Mouse (Mus musculus): ENCODE data around the gene Ptpn18. TPM values are rescaled to one million over a fixed set of nuclear protein-coding genes. Genes with fewer than 3 reads are reported as not detected.
A peak's percentile ranks its signal among the peaks of the same experiment; 100 is the strongest.

Gene Ptpn18
- polyA plus RNA-seq (2015; fragmentation: Nextera tagmentation; extraction: Ambion mirVana): 17.8 and 18.2 TPM in 2 replicates

DNA sequence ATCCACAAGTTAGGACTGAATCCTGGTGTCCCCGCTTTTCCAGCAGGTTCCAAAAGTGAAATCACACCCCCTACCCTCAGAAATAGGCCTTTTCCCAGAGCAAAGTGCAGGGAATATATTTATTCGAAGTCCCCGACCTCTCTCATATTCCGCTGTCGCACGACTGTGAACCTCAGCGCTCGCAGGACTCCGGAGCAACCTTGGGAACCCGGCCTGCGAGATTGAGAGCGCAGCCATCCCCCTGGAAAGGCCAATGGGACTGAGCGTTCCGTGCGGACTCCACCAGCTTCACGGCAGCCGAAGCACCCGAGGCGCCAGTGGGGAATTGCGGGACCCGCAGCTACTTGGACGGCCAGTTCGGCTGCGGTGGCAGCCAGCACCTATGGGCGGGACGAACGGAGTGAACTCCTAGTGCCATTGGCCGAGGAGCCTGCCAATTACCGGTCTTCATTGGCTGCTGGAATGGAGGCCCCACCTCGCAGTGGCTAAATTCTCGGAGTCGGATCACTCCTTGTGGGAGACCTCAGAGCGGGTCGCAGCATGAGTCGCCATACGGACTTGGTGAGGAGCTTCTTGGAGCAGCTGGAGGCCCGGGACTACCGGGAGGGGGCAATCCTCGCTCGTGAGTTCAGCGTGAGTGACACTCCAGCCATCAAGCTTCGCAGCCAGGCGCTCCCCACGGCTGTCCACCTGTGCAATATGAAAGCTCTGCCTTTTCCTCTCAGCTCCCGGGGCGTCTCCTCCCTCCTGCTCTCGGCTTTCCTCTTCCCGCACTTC is at the start of gene Ptpn18:
Gene Ptpn18 (plus strand): TSS at position 479 of the 777 bp plus-strand sequence.
- under 1% methylated on average over 48 of the region's 48 CpGs for WGBS (ENCODE audit: insufficient replicate concordance)
- peaks cover 25% of the 10 kb centered on the region; the same call in 1 of the 2 replicates for H3K4me1 ChIP-seq (replicated peaks)
- H3K9me3 ChIP-seq (replicated peaks): no peaks in the 10 kb centered on the region
- no peaks in the 10 kb centered on the region for H3K36me3 ChIP-seq (replicated peaks)
- ATAC-seq (ENCODE audit: insufficient read depth): peak; percentile 84
- H3K27ac ChIP-seq (replicated peaks): no peak within 1 kb of the TSS
- peak within 1 kb of the TSS; percentile 81 for H3K4me2 ChIP-seq
- peak within 1 kb of the TSS; percentile 60 for H3K4me3 ChIP-seq (replicated peaks)
- peak within 1 kb of the TSS; percentile 54 for H3K9ac ChIP-seq
- peaks cover 48% of the 10 kb centered on the region for H3K27me3 ChIP-seq

DNA sequence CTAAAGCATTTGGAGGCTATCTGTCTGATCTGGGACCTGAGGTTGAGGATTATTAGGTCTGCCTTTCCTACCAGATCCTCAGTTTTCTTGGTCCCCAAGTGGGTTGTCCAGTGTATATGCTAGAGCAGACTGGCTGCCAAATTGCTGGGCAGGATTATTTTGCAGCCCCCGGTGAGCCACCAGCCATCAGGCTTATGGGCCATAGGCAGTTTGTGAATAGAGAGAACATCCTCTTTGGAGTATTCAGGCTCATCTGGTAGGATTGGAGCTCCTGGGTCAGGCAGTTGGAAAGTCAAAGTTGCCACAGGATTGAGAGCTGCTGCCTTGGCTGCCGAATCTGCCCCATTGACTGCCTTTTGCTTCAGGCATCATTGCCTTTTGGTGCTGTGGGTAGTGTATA is 31.1 kb upstream of the Ptpn18 start:
- Histone ChIP-seq H3K27me3 (no peaks in the 10 kb centered on the region), H3K9me3 (replicated peaks) (no peaks in the 10 kb centered on the region), H3K4me2 (no peak overlapping the region), H3K9ac (no peak overlapping the region), H3K4me3 (replicated peaks) (no peak overlapping the region), H3K4me1 (replicated peaks) (peaks cover 9% of the 10 kb centered on the region), H3K27ac (replicated peaks) (no peak overlapping the region), H3K36me3 (replicated peaks) (peaks cover 22% of the 10 kb centered on the region; the same call in 1 of the 2 replicates)
- no peak for ATAC-seq (ENCODE audit: insufficient read depth)
- 76% methylated on average over 2 of the region's 2 CpGs for WGBS (ENCODE audit: insufficient replicate concordance)

DNA sequence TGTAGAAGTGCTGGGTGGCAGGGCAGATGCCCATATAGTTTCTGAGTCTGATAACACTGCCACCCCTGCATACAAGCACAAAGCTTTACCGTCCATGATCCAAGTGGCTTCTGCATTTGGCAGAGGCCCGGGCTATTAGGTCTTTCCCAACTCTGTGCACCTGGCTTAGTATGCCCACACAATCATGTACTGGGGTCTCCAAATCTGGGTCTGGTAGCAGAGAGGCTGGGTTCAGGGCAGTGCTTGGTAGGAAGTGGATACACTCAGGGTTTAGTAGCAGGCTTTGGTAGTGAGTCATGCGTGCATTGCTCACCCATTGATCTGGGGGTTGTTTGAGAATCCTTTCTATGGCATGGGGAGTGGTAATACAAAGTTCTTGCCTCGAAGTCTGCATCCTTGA is 30.3 kb upstream of the Ptpn18 start:
- H3K4me1 ChIP-seq (replicated peaks): peaks cover 17% of the 10 kb centered on the region
- no peak overlapping the region for H3K27ac ChIP-seq (replicated peaks)
- H3K4me3 ChIP-seq (replicated peaks): no peak overlapping the region
- ATAC-seq (ENCODE audit: insufficient read depth): no peak
- no peak overlapping the region for H3K4me2 ChIP-seq
- H3K36me3 ChIP-seq (replicated peaks): peaks cover 22% of the 10 kb centered on the region; the same call in 1 of the 2 replicates
- H3K27me3 ChIP-seq: no peaks in the 10 kb centered on the region
- no peaks in the 10 kb centered on the region for H3K9me3 ChIP-seq (replicated peaks)
- no peak overlapping the region for H3K9ac ChIP-seq
- 73% methylated on average over 4 of the region's 4 CpGs for WGBS (ENCODE audit: insufficient replicate concordance)

DNA sequence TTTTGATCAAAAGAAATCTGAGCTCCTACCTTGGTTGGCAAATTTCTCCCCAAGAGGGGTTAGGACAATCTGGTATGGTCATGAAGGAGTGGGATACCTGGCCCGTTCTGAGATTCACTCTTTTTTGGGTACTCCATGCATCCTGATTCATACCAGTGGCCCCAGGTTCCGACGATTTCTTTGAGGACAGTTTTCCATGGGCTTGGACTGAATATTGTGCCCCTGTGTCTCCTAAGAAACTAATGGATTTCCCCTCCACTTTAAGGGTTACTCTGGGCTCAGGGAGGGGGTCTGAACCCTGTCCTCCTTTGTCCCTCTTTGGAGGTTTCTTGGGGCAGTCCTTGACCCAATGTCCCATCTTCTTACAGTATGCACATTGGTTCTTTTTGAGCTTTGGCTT is 28.6 kb upstream of the Ptpn18 start:
- peaks cover 22% of the 10 kb centered on the region; the same call in 1 of the 2 replicates for H3K36me3 ChIP-seq (replicated peaks)
- no peaks in the 10 kb centered on the region for H3K27me3 ChIP-seq
- no peak overlapping the region for H3K4me2 ChIP-seq
- H3K9me3 ChIP-seq (replicated peaks): no peaks in the 10 kb centered on the region
- no peak overlapping the region for H3K27ac ChIP-seq (replicated peaks)
- no peak for ATAC-seq (ENCODE audit: insufficient read depth)
- no peak overlapping the region for H3K4me3 ChIP-seq (replicated peaks)
- H3K4me1 ChIP-seq (replicated peaks): peaks cover 27% of the 10 kb centered on the region
- WGBS (ENCODE audit: insufficient replicate concordance): 67% methylated on average over 3 of the region's 3 CpGs
- no peak overlapping the region for H3K9ac ChIP-seq

DNA sequence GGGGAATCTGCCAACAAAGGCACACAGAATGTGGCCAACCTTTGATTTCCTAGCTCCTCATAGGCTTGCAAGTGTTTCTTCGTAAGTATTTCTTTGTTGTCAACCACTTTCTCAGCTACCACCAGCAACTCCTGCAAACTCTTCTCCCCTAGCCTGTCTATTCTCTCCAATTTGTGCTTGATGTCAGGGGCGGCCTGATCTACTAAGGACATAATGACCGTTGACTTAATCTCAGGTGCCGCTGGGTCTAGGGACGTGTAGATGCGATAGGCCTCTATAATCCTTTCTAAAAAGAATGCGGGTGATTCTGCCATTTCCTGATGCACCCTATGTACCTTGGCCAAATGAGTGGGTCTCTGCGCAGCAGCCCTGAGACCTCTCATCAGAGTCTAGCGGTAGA is 28.1 kb upstream of the Ptpn18 start:
- no peak overlapping the region for H3K4me3 ChIP-seq (replicated peaks)
- H3K27me3 ChIP-seq: no peaks in the 10 kb centered on the region
- no peak overlapping the region for H3K4me2 ChIP-seq
- WGBS (ENCODE audit: insufficient replicate concordance): 86% methylated on average over 9 of the region's 9 CpGs
- H3K9me3 ChIP-seq (replicated peaks): no peaks in the 10 kb centered on the region
- peaks cover 22% of the 10 kb centered on the region; the same call in 1 of the 2 replicates for H3K36me3 ChIP-seq (replicated peaks)
- no peak overlapping the region for H3K9ac ChIP-seq
- ATAC-seq (ENCODE audit: insufficient read depth): no peak
- no peak overlapping the region for H3K27ac ChIP-seq (replicated peaks)
- H3K4me1 ChIP-seq (replicated peaks): peaks cover 27% of the 10 kb centered on the region

DNA sequence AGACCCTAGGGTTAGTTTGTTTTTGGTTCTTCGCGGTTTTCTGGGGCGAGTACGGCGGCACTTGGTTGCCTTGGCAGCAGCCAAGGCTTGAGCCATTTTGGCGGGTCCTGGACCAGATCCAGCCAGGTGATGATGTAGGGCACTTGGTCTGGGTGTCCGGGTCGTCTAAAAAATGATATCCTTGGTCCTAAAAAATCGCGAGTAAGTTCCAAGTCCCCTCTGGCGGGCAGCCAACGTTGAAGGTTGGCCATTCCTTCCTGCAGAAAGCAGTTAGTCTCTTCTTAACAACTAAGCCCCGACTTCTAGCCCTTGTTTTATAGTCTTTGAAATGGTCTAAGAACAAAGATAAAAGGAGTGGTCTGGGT is 27.2 kb upstream of the Ptpn18 start:
- Histone ChIP-seq H3K27ac (replicated peaks) (no peak overlapping the region), H3K9me3 (replicated peaks) (no peaks in the 10 kb centered on the region), H3K4me3 (replicated peaks) (peak overlapping the region; percentile 73), H3K36me3 (replicated peaks) (peaks cover 23% of the 10 kb centered on the region; the same call in 1 of the 2 replicates), H3K4me1 (replicated peaks) (peaks cover 27% of the 10 kb centered on the region), H3K9ac (no peak overlapping the region), H3K27me3 (no peaks in the 10 kb centered on the region), H3K4me2 (peak overlapping the region; percentile 81)
- no peak for ATAC-seq (ENCODE audit: insufficient read depth)
- 58% methylated on average over 13 of the region's 13 CpGs for WGBS (ENCODE audit: insufficient replicate concordance)

DNA sequence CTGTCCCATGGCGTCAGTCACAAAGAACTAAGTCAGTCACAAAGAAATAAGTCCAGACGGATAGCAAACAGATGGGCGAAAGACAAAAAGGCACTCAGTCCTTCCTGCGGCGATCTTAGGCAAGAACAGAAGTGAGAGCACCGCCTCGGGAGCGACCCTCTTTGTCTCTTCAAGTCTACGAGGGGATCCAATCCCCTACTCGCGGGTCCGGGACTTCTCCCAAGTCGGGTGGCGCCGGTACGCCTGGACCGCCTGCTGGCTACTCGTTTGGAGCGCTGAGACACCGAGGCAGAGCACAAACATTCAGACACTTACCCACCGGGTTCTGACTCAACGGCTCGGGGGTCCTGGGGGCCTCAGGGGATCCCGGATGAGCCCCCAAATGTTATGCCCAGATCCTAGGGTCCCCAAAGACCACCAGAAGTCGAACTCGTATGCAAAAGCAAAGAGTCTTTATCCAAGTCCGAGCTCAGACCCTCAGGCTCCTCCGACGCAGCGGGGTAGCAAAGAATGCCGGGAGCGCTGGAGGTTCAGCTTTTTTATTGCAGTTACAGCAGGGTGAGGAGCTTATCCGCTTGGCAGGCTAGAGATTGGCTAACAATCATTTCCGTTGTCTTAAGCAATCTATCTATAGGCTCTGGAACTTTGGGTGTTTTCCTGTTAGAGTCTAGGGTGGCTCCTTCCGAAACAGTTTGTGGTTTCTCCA is 26.6 kb upstream of the Ptpn18 start:
- ATAC-seq (ENCODE audit: insufficient read depth): 0 out of 2 replicates have a peak, but pooled peaks have one; percentile 24
- 20% methylated on average over 35 of the region's 35 CpGs for WGBS (ENCODE audit: insufficient replicate concordance)

DNA sequence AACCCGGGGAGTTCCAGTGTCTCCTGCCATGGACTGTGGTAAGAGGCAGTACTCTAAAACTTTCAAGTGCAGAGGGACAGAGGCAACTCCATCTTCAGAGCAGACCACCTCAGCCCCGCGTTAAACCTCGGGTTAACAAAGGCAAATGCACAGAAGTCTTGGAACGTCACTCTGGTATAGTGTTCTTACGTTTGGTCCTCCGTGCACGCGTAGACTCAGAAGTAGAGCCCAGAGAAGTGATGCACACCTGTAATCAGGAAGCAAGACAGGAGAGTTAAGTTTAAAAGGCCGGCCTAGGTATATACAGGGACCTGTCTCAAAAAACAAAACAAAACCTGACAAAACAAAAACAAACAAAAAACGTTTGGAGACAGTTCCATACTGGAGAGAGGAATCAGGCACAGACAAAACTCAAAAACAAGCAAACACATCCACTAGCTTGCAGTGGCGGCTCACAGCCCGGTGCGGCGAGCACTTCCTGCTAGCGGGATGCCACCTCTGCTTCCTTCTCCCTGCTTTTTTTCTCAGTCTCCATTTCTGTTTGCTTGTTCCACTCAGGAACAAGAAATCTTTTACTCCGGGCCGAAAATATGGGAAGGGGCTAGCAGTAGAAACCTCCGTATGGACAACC is 25.6 kb upstream of the Ptpn18 start:
- Histone ChIP-seq H3K27me3 (no peaks in the 10 kb centered on the region), H3K9me3 (replicated peaks) (no peaks in the 10 kb centered on the region), H3K4me3 (replicated peaks) (peak overlapping the region; percentile 73), H3K4me2 (peak overlapping the region; percentile 81), H3K4me1 (replicated peaks) (peaks cover 38% of the 10 kb centered on the region), H3K9ac (peak overlapping the region; percentile 48), H3K27ac (replicated peaks) (peak overlapping the region; percentile 53), H3K36me3 (replicated peaks) (peaks cover 29% of the 10 kb centered on the region; the same call in 1 of the 2 replicates)
- no peak for ATAC-seq (ENCODE audit: insufficient read depth)
- 10% methylated on average over 19 of the region's 19 CpGs for WGBS (ENCODE audit: insufficient replicate concordance)

More for the DNA sequence above, 26.6 kb upstream of the Ptpn18 start:
- Histone ChIP-seq H3K9ac (0 out of 2 replicates have a peak overlapping the region, but pooled peaks have one; percentile 19), H3K4me1 (replicated peaks) (peaks cover 28% of the 10 kb centered on the region), H3K36me3 (replicated peaks) (peaks cover 29% of the 10 kb centered on the region; the same call in 1 of the 2 replicates), H3K27me3 (no peaks in the 10 kb centered on the region), H3K4me3 (replicated peaks) (peak overlapping the region; percentile 73), H3K4me2 (peak overlapping the region; percentile 81), H3K27ac (replicated peaks) (peak overlapping the region; percentile 53; the same call in 1 of the 2 replicates), H3K9me3 (replicated peaks) (no peaks in the 10 kb centered on the region)

DNA sequence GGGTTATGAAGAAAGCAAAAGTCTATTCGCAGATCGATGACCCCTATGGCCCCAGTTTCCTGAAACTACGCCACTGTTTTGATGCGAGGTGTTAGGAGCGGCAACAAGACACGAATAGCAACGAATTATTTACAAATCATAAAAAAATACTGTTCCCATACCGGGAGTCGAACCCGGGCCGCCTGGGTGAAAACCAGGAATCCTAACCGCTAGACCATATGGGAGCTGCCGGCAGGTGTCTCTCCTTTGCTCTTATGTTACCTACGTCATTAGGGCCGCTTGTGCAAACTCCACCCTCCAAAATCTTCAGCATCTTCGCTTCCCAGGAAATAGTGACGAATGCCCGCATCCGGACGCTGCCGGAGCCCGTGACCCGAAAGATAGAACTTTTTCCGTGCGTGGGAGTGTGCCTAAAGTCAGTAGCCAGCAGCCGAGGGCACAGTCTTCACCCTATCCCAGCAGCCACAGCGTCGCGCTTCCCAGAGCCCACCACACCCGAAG is 24.9 kb upstream of the Ptpn18 start:
- H3K4me3 ChIP-seq (replicated peaks): peak overlapping the region; percentile 73
- H3K4me1 ChIP-seq (replicated peaks): peaks cover 40% of the 10 kb centered on the region
- peak overlapping the region; percentile 81 for H3K4me2 ChIP-seq
- ATAC-seq (ENCODE audit: insufficient read depth): peak; percentile 7
- no peak overlapping the region for H3K27ac ChIP-seq (replicated peaks)
- H3K27me3 ChIP-seq: no peaks in the 10 kb centered on the region
- H3K36me3 ChIP-seq (replicated peaks): peaks cover 25% of the 10 kb centered on the region; the same call in 1 of the 2 replicates
- peak overlapping the region; percentile 50; the same call in 1 of the 2 replicates for H3K9ac ChIP-seq
- WGBS (ENCODE audit: insufficient replicate concordance): under 1% methylated on average over 30 of the region's 30 CpGs
- H3K9me3 ChIP-seq (replicated peaks): no peaks in the 10 kb centered on the region

DNA sequence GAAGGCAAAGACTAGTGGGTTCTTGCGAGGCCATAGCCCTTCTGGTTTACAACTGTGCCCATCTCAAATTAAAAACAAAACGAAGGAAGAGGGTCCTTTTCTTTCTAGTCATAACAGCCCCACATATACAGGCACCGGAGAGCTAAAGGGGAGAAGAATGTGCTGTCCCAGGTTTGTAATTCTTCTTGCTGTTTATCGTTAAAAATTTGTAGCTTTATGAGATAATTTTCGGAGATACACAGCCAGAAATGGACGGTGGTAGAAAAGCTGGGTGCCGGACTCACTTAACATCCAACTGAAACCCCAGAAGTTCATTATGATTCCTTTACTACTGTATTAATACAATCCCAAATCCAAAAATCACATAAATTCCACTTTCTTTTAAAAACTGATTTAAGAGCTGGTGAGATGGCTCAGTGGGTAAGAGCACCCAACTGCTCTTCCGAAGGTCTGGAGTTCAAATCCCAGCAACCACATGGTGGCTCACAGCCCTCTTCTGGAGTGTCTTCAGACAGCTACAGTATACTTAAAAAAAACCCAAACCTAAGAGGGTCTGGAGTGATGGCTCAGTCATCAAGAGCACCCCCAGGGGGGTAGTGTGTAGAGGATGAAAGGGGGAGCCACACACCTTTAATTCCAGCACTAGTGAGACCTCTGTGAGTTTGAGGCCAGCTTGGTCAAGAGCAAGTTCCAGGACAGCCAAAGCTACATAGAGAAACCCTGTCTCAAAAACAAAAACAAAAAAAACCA is 24.0 kb upstream of the Ptpn18 start:
- WGBS (ENCODE audit: insufficient replicate concordance): 37% methylated on average over 8 of the region's 8 CpGs
- Histone ChIP-seq H3K27ac (replicated peaks) (no peak overlapping the region), H3K9me3 (replicated peaks) (no peaks in the 10 kb centered on the region), H3K9ac (no peak overlapping the region), H3K4me3 (replicated peaks) (peak overlapping the region; percentile 73), H3K27me3 (no peaks in the 10 kb centered on the region), H3K4me2 (peak overlapping the region; percentile 81), H3K4me1 (replicated peaks) (peaks cover 46% of the 10 kb centered on the region), H3K36me3 (replicated peaks) (peaks cover 20% of the 10 kb centered on the region; the same call in 1 of the 2 replicates)
- ATAC-seq (ENCODE audit: insufficient read depth): no peak
